In genomic region chr8:94529875-94530274, GRCm38 (mm10) we compare ENCODE assay signal across 24 mouse cellular contexts.
"Had no signal": no experiment of that assay in that cellular context is flagged by ENCODE, and none has a peak within 500 bp of the region (broad histone marks: within the 10 kb centered on the region; RNA-seq: fewer than 3 reads in every experiment).

No protein-coding gene starts in this region.

- H3K4me2 ChIP-seq: heart, embryonic 11.5 days; heart, embryonic 13.5 days; heart, embryonic 15.5 days; hindbrain, embryonic 14.5 days; intestine, embryonic 15.5 days; limb, embryonic 13.5 days; limb, embryonic 15.5 days; liver, embryonic 11.5 days had no signal

- DNase-seq: gastrocnemius, postnatal 14 days; gastrocnemius, postnatal 36 days; heart, adult 18-20 months; heart, postnatal 14 days; heart, postnatal 36 days; kidney, adult 18-20 months; kidney, adult 8-10 months; kidney, postnatal 10 days; kidney, postnatal 25 days; kidney, postnatal 4 days; layer of hippocampus, adult 9-11 months; layer of hippocampus, postnatal 36 days; left cerebral cortex, postnatal 4 days had no signal

- ATAC-seq: hindbrain, embryonic 16.5 days; inflammation-experienced regulatory T-cells, adult 6 months; intestine, embryonic 15.5 days; intestine, postnatal 0 days had no signal

- H3K27ac ChIP-seq: heart, embryonic 13.5 days; heart, embryonic 15.5 days; hindbrain, embryonic 14.5 days; intestine, embryonic 15.5 days; limb, embryonic 13.5 days; limb, embryonic 15.5 days had no signal

- H3K36me3 ChIP-seq: heart, embryonic 13.5 days; heart, embryonic 15.5 days; intestine, embryonic 15.5 days; limb, embryonic 13.5 days; limb, embryonic 15.5 days had no signal

- H3K9ac ChIP-seq: heart, embryonic 13.5 days; heart, embryonic 15.5 days; hindbrain, embryonic 14.5 days; intestine, embryonic 15.5 days; limb, embryonic 13.5 days; limb, embryonic 15.5 days had no signal

- H3K9me3 ChIP-seq: heart, embryonic 13.5 days; heart, embryonic 15.5 days; intestine, embryonic 15.5 days; limb, embryonic 13.5 days; limb, embryonic 15.5 days had no signal

- H3K4me3 ChIP-seq: heart, embryonic 13.5 days; heart, embryonic 15.5 days; intestine, embryonic 15.5 days; limb, embryonic 13.5 days; limb, embryonic 15.5 days had no signal
